Mouse (Mus musculus) hindbrain, postnatal 0 days (tissue): ENCODE results near the gene Rps28. TPM values are rescaled to one million over a fixed set of nuclear protein-coding genes. Genes with fewer than 3 reads are reported as not detected.
"Not testable (repeated sequence)": the region's sequence is repeated elsewhere in the genome, so short reads cannot be mapped to it uniquely, and the experiment has no call there.

Experiments
- ATAC-seq: fragments of 200-750 bp; cut with Nextera tagmentation; 2 replicates; pipeline ENCODE4 v1.8.0; 2017; ENCODE audit warnings: mild to moderate bottlenecking, moderate TSS enrichment, moderate library complexity
- DNase-seq: peaks from one replicate; pipeline ENCODE4 v3.0.0-alpha.2; 2015; ENCODE audit warnings: low spot score
- H3K27ac ChIP-seq: fragments of 300-500 bp; sonication (generic); 2 replicates; pipeline ENCODE4 v1.5.1; 2014; ENCODE audit warnings: mild to moderate bottlenecking
- H3K27me3 ChIP-seq: fragments of 300-500 bp; sonication (generic); 2 replicates; pipeline ENCODE4 v1.6.1; 2014; ENCODE audit warnings: low read length, mixed read lengths; ENCODE audit not compliant: insufficient read depth
- H3K36me3 ChIP-seq: fragments of 300-500 bp; sonication (generic); 2 replicates; pipeline ENCODE4 v1.6.1; 2014; ENCODE audit warnings: low read length, mixed read lengths; ENCODE audit not compliant: insufficient read depth
- H3K4me1 ChIP-seq: fragments of 300-500 bp; sonication (generic); 2 replicates; pipeline ENCODE4 v1.6.1; 2014; ENCODE audit warnings: antibody characterized with exemption, low read length, mixed read lengths; ENCODE audit not compliant: insufficient read depth
- H3K4me2 ChIP-seq: fragments of 300-500 bp; sonication (generic); 2 replicates; pipeline ENCODE4 v1.6.1; 2014; ENCODE audit warnings: low read depth, mild to moderate bottlenecking, low read length, moderate library complexity, mixed read lengths
- H3K4me3 ChIP-seq: fragments of 300-500 bp; sonication (generic); 2 replicates; pipeline ENCODE4 v1.5.1; 2014; ENCODE audit warnings: low read length
- H3K9ac ChIP-seq: fragments of 300-500 bp; sonication (generic); replicated peaks from 2 replicates; pipeline ENCODE4 v1.6.1; 2014; ENCODE audit warnings: mild to moderate bottlenecking, low read length, moderate library complexity, mixed read lengths
- H3K9me3 ChIP-seq: fragments of 300-500 bp; sonication (generic); 2 replicates; pipeline ENCODE4 v1.6.1; 2016; ENCODE audit warnings: low read length, mixed read lengths
- CTCF ChIP-seq: IDR thresholded peaks from 2 replicates; pipeline ENCODE4 v1.5.1; 2016; ENCODE audit warnings: antibody characterized with exemption, control low read depth, low read depth
- WGBS: fragments of 180-500 bp; shearing (Covaris S2); extraction: QIAGEN DNeasy Blood & Tissue Kit; methylation state at CpG from one replicate; pipeline ENCODE4 v1.1.7; 2014; 5-methylcytosine and 5-hydroxymethylcytosine counted together
- polyA plus RNA-seq: library from polyadenylated mRNA; unstranded; fragments of >200 nt; fragmentation: Nextera tagmentation; extraction: Ambion mirVana; gene quantifications from 2 replicates; pipeline ENCODE4 v1.2.1, GENCODE M21; 2015
- total RNA-seq: library from RNA; depleted of rRNA; stranded (reverse); fragments of >200 nt; gene quantifications from 2 replicates; pipeline ENCODE4 v1.2.3, GENCODE M21; 2014

Rps28 gene
- total and polyA plus RNA-seq, 2 experiments from 2014 or later = 293 to 617 TPM

- H3K36me3 ChIP-seq = no peaks in the 10 kb centered on the region; the same call in 1 of the 2 replicates
- peak overlapping the region; percentile 95 for H3K4me2 ChIP-seq
- no peak for DNase-seq
- TF ChIP-seq CTCF = no peak
- peak overlapping the region; percentile 76; the same call in 1 of the 2 replicates for H3K9ac ChIP-seq
- ATAC-seq = no peak
- no peak overlapping the region for H3K27ac ChIP-seq
- H3K27me3 ChIP-seq = no peaks in the 10 kb centered on the region
- no peaks in the 10 kb centered on the region for H3K9me3 ChIP-seq
- H3K4me3 ChIP-seq = peak overlapping the region; percentile 83
- H3K4me1 ChIP-seq = peaks cover 7% of the 10 kb centered on the region; the same call in 1 of the 2 replicates
- 73% methylated on average over 1 of the region's 1 CpGs for WGBS
These were observed 19.8 kb upstream of the Rps28 start for GRCm38 (mm10) chr17:33844196-33844595.

GRCm38 (mm10) chr17:33842966-33843795 is 18.8 kb upstream of the Rps28 start, which contains the start of gene Cd320:
Gene Cd320, plus strand, starts transcription at chr17:33843091.
- H3K27ac ChIP-seq = peak within 1 kb of the TSS; percentile 85
- H3K4me1 ChIP-seq = peaks cover 7% of the 10 kb centered on the region; the same call in 1 of the 2 replicates
- H3K27me3 ChIP-seq = no peaks in the 10 kb centered on the region
- H3K36me3 ChIP-seq = no peaks in the 10 kb centered on the region; the same call in 1 of the 2 replicates
- under 1% methylated on average over 45 of the region's 45 CpGs for WGBS
- ATAC-seq (peak; percentile 97), DNase-seq (peak; percentile 96)
- H3K9me3 ChIP-seq = no peaks in the 10 kb centered on the region
- peak within 1 kb of the TSS; percentile 76 for H3K9ac ChIP-seq
- TF ChIP-seq CTCF = peak; percentile 32
- H3K4me3 ChIP-seq = peak within 1 kb of the TSS; percentile 83
- peak within 1 kb of the TSS; percentile 95 for H3K4me2 ChIP-seq

- peaks cover 22% of the 10 kb centered on the region for H3K36me3 ChIP-seq
- ATAC-seq = no peak
These were observed 5.2 kb upstream of the Rps28 start for GRCm38 (mm10) chr17:33829561-33829960.

GRCm38 (mm10) chr17:33828892-33829291 is 4.5 kb upstream of the Rps28 start:
- H3K4me1 ChIP-seq = no peaks in the 10 kb centered on the region
- H3K9me3 ChIP-seq = no peaks in the 10 kb centered on the region
- DNase-seq (no peak), ATAC-seq (no peak)
- no peak overlapping the region for H3K4me3 ChIP-seq
- no peaks in the 10 kb centered on the region for H3K27me3 ChIP-seq
- H3K27ac ChIP-seq = no peak overlapping the region
- WGBS = 45% methylated on average over 2 of the region's 2 CpGs
- TF ChIP-seq CTCF = no peak
- peaks cover 15% of the 10 kb centered on the region for H3K36me3 ChIP-seq
- H3K9ac ChIP-seq = no peak overlapping the region
- H3K4me2 ChIP-seq = no peak overlapping the region

More at GRCm38 (mm10) chr17:33829561-33829960, 5.2 kb upstream of the Rps28 start:
- no peak for TF ChIP-seq CTCF
- no peak overlapping the region for H3K4me2 ChIP-seq
- DNase-seq = no peak
- H3K9ac ChIP-seq = no peak overlapping the region
- no peaks in the 10 kb centered on the region for H3K27me3 ChIP-seq
- WGBS = 85% methylated on average over 10 of the region's 10 CpGs
- H3K4me1 ChIP-seq = no peaks in the 10 kb centered on the region
- no peaks in the 10 kb centered on the region for H3K9me3 ChIP-seq
- no peak overlapping the region for H3K27ac ChIP-seq
- no peak overlapping the region for H3K4me3 ChIP-seq

GRCm38 (mm10) chr17:33826850-33827249 is 2.5 kb upstream of the Rps28 start:
- DNase-seq (peak; percentile 89), ATAC-seq (no peak)
- Histone ChIP-seq H3K9me3 (no peaks in the 10 kb centered on the region), H3K27ac (no peak overlapping the region), H3K4me3 (no peak overlapping the region), H3K36me3 (peaks cover 17% of the 10 kb centered on the region), H3K4me2 (no peak overlapping the region), H3K4me1 (peaks cover 11% of the 10 kb centered on the region), H3K27me3 (no peaks in the 10 kb centered on the region), H3K9ac (no peak overlapping the region)
- TF ChIP-seq CTCF = peak; percentile 91
- 0% methylated on average over 3 of the region's 3 CpGs for WGBS

GRCm38 (mm10) chr17:33825462-33825861 is 1.1 kb upstream of the Rps28 start:
- peak overlapping the region; percentile 88 for H3K4me2 ChIP-seq
- WGBS = 88% methylated on average over 8 of the region's 8 CpGs

GRCm38 (mm10) chr17:33824997-33825330 is 602 bp upstream of the Rps28 start:
- Histone ChIP-seq H3K9ac (peak overlapping the region; percentile 79), H3K4me1 (peaks cover 11% of the 10 kb centered on the region), H3K4me2 (peak overlapping the region; percentile 88), H3K4me3 (peak overlapping the region; percentile 79), H3K36me3 (peaks cover 25% of the 10 kb centered on the region), H3K27ac (peak overlapping the region; percentile 82)
- H3K27me3 ChIP-seq, DNase-seq, ATAC-seq, H3K9me3 ChIP-seq: not testable (repeated sequence)
- WGBS = 10% methylated on average over 6 of the region's 6 CpGs

More at GRCm38 (mm10) chr17:33825462-33825861, 1.1 kb upstream of the Rps28 start:
- Histone ChIP-seq H3K27ac (peak overlapping the region; percentile 82; the same call in 1 of the 2 replicates), H3K9ac (peak overlapping the region; percentile 79), H3K4me3 (peak overlapping the region; percentile 79), H3K27me3 (no peaks in the 10 kb centered on the region), H3K4me1 (peaks cover 11% of the 10 kb centered on the region), H3K36me3 (peaks cover 27% of the 10 kb centered on the region), H3K9me3 (no peaks in the 10 kb centered on the region)
- no peak for DNase-seq
- TF ChIP-seq CTCF = no peak
- no peak for ATAC-seq

- H3K27ac ChIP-seq = peak overlapping the region; percentile 82; the same call in 1 of the 2 replicates
- not testable (repeated sequence) for H3K9me3 ChIP-seq, ATAC-seq, DNase-seq, H3K27me3 ChIP-seq
- WGBS = 86% methylated on average over 8 of the region's 8 CpGs
- peak overlapping the region; percentile 88 for H3K4me2 ChIP-seq
- peaks cover 20% of the 10 kb centered on the region; the same call in 1 of the 2 replicates for H3K36me3 ChIP-seq
- peaks cover 16% of the 10 kb centered on the region for H3K4me1 ChIP-seq
- H3K4me3 ChIP-seq = peak overlapping the region; percentile 79
- peak overlapping the region; percentile 79 for H3K9ac ChIP-seq
These were observed 1.2 kb downstream of the Rps28 start for GRCm38 (mm10) chr17:33823171-33823570.
